Mouse (Mus musculus): ENCODE data around the gene Zfyve27.
A peak's percentile ranks its signal among the peaks of the same experiment; 100 is the strongest.

Gene Zfyve27

GRCm38 (mm10) chr19:42163764-42164163 lies at the start of gene Zfyve27:
Zfyve27 (plus strand) TSS chr19:42163951.
- ATAC-seq (ENCODE audit: low TSS enrichment) = no peak

- ATAC-seq (ENCODE audit: low TSS enrichment) = no peak
Measured at GRCm38 (mm10) chr19:42115783-42116335, 47.9 kb upstream of the Zfyve27 start.

GRCm38 (mm10) chr19:42118142-42118541 lies 45.6 kb upstream of the Zfyve27 start:
- no peak for ATAC-seq (ENCODE audit: low TSS enrichment)

- ATAC-seq (ENCODE audit: low TSS enrichment) = no peak
Measured at GRCm38 (mm10) chr19:42118596-42118995, 45.2 kb upstream of the Zfyve27 start.

- no peak for ATAC-seq (ENCODE audit: low TSS enrichment)
Measured at GRCm38 (mm10) chr19:42120451-42120850, 43.3 kb upstream of the Zfyve27 start.

GRCm38 (mm10) chr19:42124684-42125083 lies 39.1 kb upstream of the Zfyve27 start:
- no peak for ATAC-seq (ENCODE audit: low TSS enrichment)

- no peak for ATAC-seq (ENCODE audit: low TSS enrichment)
Measured at GRCm38 (mm10) chr19:42125501-42126218, 38.1 kb upstream of the Zfyve27 start.

GRCm38 (mm10) chr19:42126219-42126605 lies 37.5 kb upstream of the Zfyve27 start:
- no peak for ATAC-seq (ENCODE audit: low TSS enrichment)

GRCm38 (mm10) chr19:42127024-42127423 lies 36.7 kb upstream of the Zfyve27 start:
- ATAC-seq (ENCODE audit: low TSS enrichment) = no peak

- no peak for ATAC-seq (ENCODE audit: low TSS enrichment)
Measured at GRCm38 (mm10) chr19:42128052-42128740, 35.6 kb upstream of the Zfyve27 start.

GRCm38 (mm10) chr19:42128787-42129508 lies 34.8 kb upstream of the Zfyve27 start, which contains the start of gene Avpi1:
Avpi1 (minus strand) TSS chr19:42129059.
- peak; percentile 79 for ATAC-seq (ENCODE audit: low TSS enrichment)

GRCm38 (mm10) chr19:42129509-42130293 lies 34.0 kb upstream of the Zfyve27 start:
- ATAC-seq (ENCODE audit: low TSS enrichment) = peak; percentile 22

- ATAC-seq (ENCODE audit: low TSS enrichment) = no peak
Measured at GRCm38 (mm10) chr19:42130294-42130606, 33.5 kb upstream of the Zfyve27 start.

- no peak for ATAC-seq (ENCODE audit: low TSS enrichment)
Measured at GRCm38 (mm10) chr19:42131101-42131500, 32.6 kb upstream of the Zfyve27 start.

- ATAC-seq (ENCODE audit: low TSS enrichment) = no peak
Measured at GRCm38 (mm10) chr19:42135070-42135469, 28.7 kb upstream of the Zfyve27 start.

- ATAC-seq (ENCODE audit: low TSS enrichment) = no peak
Measured at GRCm38 (mm10) chr19:42136126-42136525, 27.6 kb upstream of the Zfyve27 start.

GRCm38 (mm10) chr19:42137167-42137672 lies 26.5 kb upstream of the Zfyve27 start:
- no peak for ATAC-seq (ENCODE audit: low TSS enrichment)

GRCm38 (mm10) chr19:42138517-42139285 lies 25.1 kb upstream of the Zfyve27 start:
- no peak for ATAC-seq (ENCODE audit: low TSS enrichment)

- peak; percentile 73 for ATAC-seq (ENCODE audit: low TSS enrichment)
Measured at GRCm38 (mm10) chr19:42139724-42140517, 23.8 kb upstream of the Zfyve27 start.

GRCm38 (mm10) chr19:42141998-42142397 lies 21.8 kb upstream of the Zfyve27 start:
- no peak for ATAC-seq (ENCODE audit: low TSS enrichment)

All from frontal cortex, adult (tissue).